20 mouse cellular contexts compared by ENCODE assay signal in genomic region chr14:117909046-117909445, GRCm38 (mm10).
DNase-seq lines count a peak whose midpoint lies in the region; ATAC-seq and TF ChIP-seq lines count a peak whose summit lies in the region.
"Had no signal": no experiment of that assay in that cellular context is flagged by ENCODE, and none has a peak within 500 bp of the region (broad histone marks: within the 10 kb centered on the region; RNA-seq: fewer than 3 reads in every experiment).

No protein-coding gene starts in this region.

- H3K9ac ChIP-seq in kidney, postnatal 0 days (ENCODE audit: low read depth, low read length) = no peak overlapping the region
- no peak overlapping the region for H3K9ac ChIP-seq in liver, embryonic 12.5 days
- H3K9ac ChIP-seq: liver, embryonic 13.5 days had no signal

- 41% methylated on average over 4 of the region's 4 CpGs for WGBS in kidney, postnatal 0 days
- WGBS in liver, embryonic 12.5 days (ENCODE audit: insufficient replicate concordance) = 76% methylated on average over 4 of the region's 4 CpGs

- H3K27me3 ChIP-seq in kidney, postnatal 0 days (ENCODE audit: insufficient read depth, low read length) = no peaks in the 10 kb centered on the region
- no peaks in the 10 kb centered on the region for H3K27me3 ChIP-seq in liver, embryonic 12.5 days (replicated peaks)
- H3K27me3 ChIP-seq: liver, embryonic 13.5 days; megakaryocyte, embryonic 14.5 days had no signal

- ATAC-seq in kidney, postnatal 0 days (replicated peaks; ENCODE audit: low FRiP score, low read depth) = no peak
- ATAC-seq in liver, embryonic 12.5 days = no peak
- ATAC-seq: hindbrain, postnatal 0 days; midbrain, embryonic 16.5 days had no signal

- no peak overlapping the region for H3K4me2 ChIP-seq in kidney, postnatal 0 days (ENCODE audit: low read length)
- no peak overlapping the region for H3K4me2 ChIP-seq in liver, embryonic 12.5 days
- H3K4me2 ChIP-seq: liver, embryonic 13.5 days had no signal

- H3K27ac ChIP-seq in kidney, postnatal 0 days = no peak overlapping the region
- no peak overlapping the region for H3K27ac ChIP-seq in liver, embryonic 12.5 days
- H3K27ac ChIP-seq: hindbrain, postnatal 0 days; liver, embryonic 13.5 days had no signal

- DNase-seq in gastrocnemius, adult 8-10 months (ENCODE audit: low spot score in 2 of 2) = peak; percentile 14 to 40
- DNase-seq in gastrocnemius, postnatal 10 days = no peak
- peak; percentile 35 for DNase-seq in kidney, postnatal 0 days (ENCODE audit: low spot score)
- no peak for DNase-seq in kidney, adult 18-20 months
- peak; percentile 64 to 80 for DNase-seq in heart, adult 9 months (ENCODE audit: low spot score in 2 of 2)
- peak; percentile 58 for DNase-seq in skeletal muscle tissue, adult 2 months (ENCODE audit: low read depth, low spot score)
- no peak for DNase-seq in left cerebral cortex, adult 18-20 months (ENCODE audit: low spot score in 2 of 2)
- DNase-seq: adrenal gland, adult 8-10 months; cerebellum, adult 8-10 months; kidney, adult 9 months; layer of hippocampus, adult 9-11 months; liver, embryonic 13.5 days; lung, postnatal 10 days; right cerebral cortex, postnatal 14 days; thymus, adult 18-20 months had no signal

- H3K36me3 ChIP-seq in kidney, postnatal 0 days (ENCODE audit: insufficient read depth, low read length) = no peaks in the 10 kb centered on the region
- H3K36me3 ChIP-seq in liver, embryonic 12.5 days = no peaks in the 10 kb centered on the region
- H3K36me3 ChIP-seq: G1E; liver, embryonic 13.5 days had no signal

- no peaks in the 10 kb centered on the region for H3K9me3 ChIP-seq in kidney, postnatal 0 days (replicated peaks; ENCODE audit: low read length)
- H3K9me3 ChIP-seq in liver, embryonic 12.5 days (replicated peaks) = no peaks in the 10 kb centered on the region
- H3K9me3 ChIP-seq: liver, embryonic 13.5 days had no signal

- no peak overlapping the region for H3K4me3 ChIP-seq in kidney, postnatal 0 days (replicated peaks; ENCODE audit: low read depth, low read length)
- H3K4me3 ChIP-seq in liver, embryonic 12.5 days = no peak overlapping the region
- H3K4me3 ChIP-seq: liver, embryonic 13.5 days had no signal

- peaks cover 10% of the 10 kb centered on the region for H3K4me1 ChIP-seq in kidney, postnatal 0 days (replicated peaks; ENCODE audit: insufficient read depth, low read length)
- H3K4me1 ChIP-seq in liver, embryonic 12.5 days = no peaks in the 10 kb centered on the region
- H3K4me1 ChIP-seq: megakaryocyte, embryonic 14.5 days had no signal

- no peak for TF ChIP-seq CTCF in kidney, postnatal 0 days (IDR thresholded peaks at IDR 0.05; ENCODE audit: low read depth)

Comparison
In these comparisons a context has a peak if more than half of its experiments do, and no peak if none do; other contexts are left out.
1. DNase-seq: peak in gastrocnemius, adult 8-10 months (2 of 2), kidney, postnatal 0 days (single experiment), heart, adult 9 months (2 of 2) and skeletal muscle tissue, adult 2 months (single experiment); none in gastrocnemius, postnatal 10 days (single experiment), kidney, adult 18-20 months (single experiment) and left cerebral cortex, adult 18-20 months (0 of 2).